Mouse (Mus musculus) midbrain, embryonic 12.5 days (tissue): ENCODE measurements at regions not wholly inside any gene's neighbourhood (a gene's known extent, or its start where the extent isn't known, plus 50 kb on each side); places are given as distances from the start of the nearest gene placed in this dataset.

Experiments used
- ATAC-seq: fragments of 200-750 bp; cut with Nextera tagmentation; 2 replicates; pipeline ENCODE4 v1.8.0; 2017; ENCODE audit warnings: low read depth, moderate TSS enrichment, moderate library complexity; ENCODE audit not compliant: low FRiP score
- H3K27ac ChIP-seq: fragments of 300-500 bp; sonication (generic); replicated peaks from 2 replicates; pipeline ENCODE4 v1.5.1; 2016; ENCODE audit warnings: mild to moderate bottlenecking
- H3K27me3 ChIP-seq: fragments of 300-500 bp; sonication (generic); 2 replicates; pipeline ENCODE4 v1.6.1; 2016; ENCODE audit warnings: mild to moderate bottlenecking
- H3K36me3 ChIP-seq: fragments of 300-500 bp; sonication (generic); 2 replicates; pipeline ENCODE4 v1.6.1; 2016
- H3K4me1 ChIP-seq: fragments of 300-500 bp; sonication (generic); 2 replicates; pipeline ENCODE4 v1.6.1; 2016
- H3K4me2 ChIP-seq: fragments of 300-500 bp; sonication (generic); replicated peaks from 2 replicates; pipeline ENCODE4 v1.6.1; 2016; ENCODE audit warnings: mild to moderate bottlenecking, moderate library complexity
- H3K4me3 ChIP-seq: fragments of 300-500 bp; sonication (generic); 2 replicates; pipeline ENCODE4 v1.5.1; 2016; ENCODE audit warnings: mild to moderate bottlenecking
- H3K9ac ChIP-seq: fragments of 300-500 bp; sonication (generic); replicated peaks from 2 replicates; pipeline ENCODE4 v1.6.1; 2016; ENCODE audit warnings: mild to moderate bottlenecking, moderate library complexity
- H3K9me3 ChIP-seq: fragments of 300-500 bp; sonication (generic); 2 replicates; pipeline ENCODE4 v1.6.1; 2016; ENCODE audit warnings: mild to moderate bottlenecking
- WGBS: fragments of 180-500 bp; shearing (Covaris S2); methylation state at CpG from one replicate; pipeline ENCODE4 v1.1.7; 2016; 5-methylcytosine and 5-hydroxymethylcytosine counted together

GRCm38 (mm10) chr14:120675752-120676151 is 197.5 kb downstream of the Rap2a start:
- no peak overlapping the region for H3K4me3 ChIP-seq

GRCm38 (mm10) chr14:120678533-120678932 is 200.3 kb downstream of the Rap2a start:
- no peaks in the 10 kb centered on the region for H3K9me3 ChIP-seq
- H3K4me2 ChIP-seq = no peak overlapping the region
- no peak overlapping the region for H3K27ac ChIP-seq
- H3K36me3 ChIP-seq = no peaks in the 10 kb centered on the region
- no peaks in the 10 kb centered on the region for H3K27me3 ChIP-seq
- ATAC-seq = no peak
- no peak overlapping the region for H3K9ac ChIP-seq
- H3K4me1 ChIP-seq = no peaks in the 10 kb centered on the region
- 90% methylated on average over 9 of the region's 9 CpGs for WGBS
- H3K4me3 ChIP-seq = no peak overlapping the region

More at GRCm38 (mm10) chr14:120675752-120676151, 197.5 kb downstream of the Rap2a start:
- Histone ChIP-seq H3K27ac (no peak overlapping the region), H3K9ac (no peak overlapping the region), H3K4me1 (no peaks in the 10 kb centered on the region), H3K4me2 (no peak overlapping the region), H3K27me3 (no peaks in the 10 kb centered on the region), H3K36me3 (no peaks in the 10 kb centered on the region), H3K9me3 (no peaks in the 10 kb centered on the region)
- WGBS = 68% methylated on average over 2 of the region's 2 CpGs
- no peak for ATAC-seq

GRCm38 (mm10) chr14:120679072-120679471 is 200.8 kb downstream of the Rap2a start:
- 70% methylated on average over 2 of the region's 2 CpGs for WGBS

DNA sequence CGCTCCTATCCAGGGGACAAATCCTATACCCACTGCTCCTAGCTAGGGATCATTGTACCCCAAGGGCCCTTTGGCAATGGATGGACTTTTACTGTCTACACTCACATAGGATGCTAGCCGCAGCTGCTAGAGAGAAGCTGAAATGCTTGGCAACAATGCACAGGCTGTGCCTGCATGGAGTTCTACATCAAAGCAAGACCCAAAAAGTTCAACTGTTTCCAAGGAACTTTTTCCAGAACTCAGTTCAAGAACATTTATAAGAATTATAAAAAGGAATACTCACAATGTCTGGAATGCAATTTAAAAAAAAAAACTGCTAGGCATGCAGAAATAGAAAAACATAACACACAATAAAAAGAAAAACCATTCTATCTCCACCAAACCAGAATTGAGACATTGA is 202.0 kb downstream of the Rap2a start:
- no peaks in the 10 kb centered on the region for H3K9me3 ChIP-seq
- H3K4me3 ChIP-seq = no peak overlapping the region
- H3K4me2 ChIP-seq = no peak overlapping the region
- no peak for ATAC-seq
- no peak overlapping the region for H3K9ac ChIP-seq
- H3K27me3 ChIP-seq = no peaks in the 10 kb centered on the region
- 90% methylated on average over 2 of the region's 2 CpGs for WGBS
- H3K27ac ChIP-seq = no peak overlapping the region
- H3K4me1 ChIP-seq = no peaks in the 10 kb centered on the region
- no peaks in the 10 kb centered on the region for H3K36me3 ChIP-seq

More at GRCm38 (mm10) chr14:120679072-120679471, 200.8 kb downstream of the Rap2a start:
- Histone ChIP-seq H3K4me3 (no peak overlapping the region), H3K9me3 (no peaks in the 10 kb centered on the region), H3K4me2 (no peak overlapping the region), H3K9ac (no peak overlapping the region), H3K27me3 (no peaks in the 10 kb centered on the region), H3K27ac (no peak overlapping the region), H3K4me1 (no peaks in the 10 kb centered on the region), H3K36me3 (no peaks in the 10 kb centered on the region)
- no peak for ATAC-seq

GRCm38 (mm10) chr14:120685263-120685662 is 207.0 kb downstream of the Rap2a start:
- no peaks in the 10 kb centered on the region for H3K36me3 ChIP-seq
- H3K27me3 ChIP-seq = no peaks in the 10 kb centered on the region
- no peak for ATAC-seq
- no peaks in the 10 kb centered on the region for H3K9me3 ChIP-seq
- no peak overlapping the region for H3K27ac ChIP-seq
- no peak overlapping the region for H3K9ac ChIP-seq
- no peak overlapping the region for H3K4me2 ChIP-seq
- H3K4me3 ChIP-seq = no peak overlapping the region
- no peaks in the 10 kb centered on the region for H3K4me1 ChIP-seq
- WGBS = 84% methylated on average over 4 of the region's 4 CpGs

DNA sequence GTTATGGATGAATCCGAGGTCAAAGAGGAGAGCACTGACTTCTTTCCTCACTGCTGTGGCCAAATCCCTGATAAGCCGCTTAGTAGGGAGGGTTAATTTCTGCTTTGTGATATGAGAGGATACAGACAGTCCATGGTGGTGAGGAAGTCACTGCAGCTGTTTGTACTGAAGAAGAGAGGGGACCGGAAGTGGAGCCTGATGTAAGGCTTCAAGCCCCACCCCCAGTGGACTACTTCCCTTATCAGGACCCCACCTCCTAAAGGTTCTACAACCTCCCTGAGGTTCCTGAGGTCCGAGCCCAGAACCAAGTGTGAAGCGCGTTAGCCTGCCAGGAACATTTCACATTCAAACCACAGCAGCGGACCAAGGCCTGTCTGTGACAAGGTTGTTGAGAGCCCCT is 207.6 kb downstream of the Rap2a start:
- no peak for ATAC-seq
- Histone ChIP-seq H3K9me3 (no peaks in the 10 kb centered on the region), H3K27ac (no peak overlapping the region), H3K27me3 (no peaks in the 10 kb centered on the region), H3K4me2 (no peak overlapping the region), H3K4me3 (no peak overlapping the region), H3K9ac (no peak overlapping the region), H3K36me3 (no peaks in the 10 kb centered on the region), H3K4me1 (no peaks in the 10 kb centered on the region)
- 94% methylated on average over 7 of the region's 7 CpGs for WGBS

DNA sequence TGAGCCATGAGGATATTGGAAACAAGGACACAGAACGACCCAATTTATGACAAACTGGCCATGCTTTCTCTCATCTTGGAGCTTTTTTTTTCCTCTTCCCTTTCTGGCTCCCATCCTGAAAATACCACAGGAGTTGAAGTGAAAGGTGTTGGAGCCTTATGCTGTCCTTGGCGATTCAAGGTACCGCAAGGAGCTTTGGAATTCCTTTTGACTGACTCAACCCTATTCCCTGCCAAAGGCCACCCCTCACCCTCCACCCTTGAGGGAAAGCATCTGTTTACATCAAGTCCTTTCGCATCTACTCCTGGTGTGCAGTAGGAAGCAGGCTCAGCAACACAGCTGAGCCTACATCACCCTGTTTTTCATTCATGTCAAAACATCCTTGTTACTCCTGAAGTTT is 208.5 kb downstream of the Rap2a start:
- Histone ChIP-seq H3K4me3 (no peak overlapping the region), H3K4me1 (no peaks in the 10 kb centered on the region), H3K27ac (no peak overlapping the region), H3K4me2 (no peak overlapping the region), H3K9me3 (no peaks in the 10 kb centered on the region), H3K9ac (no peak overlapping the region), H3K36me3 (no peaks in the 10 kb centered on the region), H3K27me3 (no peaks in the 10 kb centered on the region)
- no peak for ATAC-seq
- WGBS = 86% methylated on average over 4 of the region's 4 CpGs

GRCm38 (mm10) chr14:120699378-120699777 is 211.6 kb upstream of the Ipo5 start:
- H3K4me2 ChIP-seq = no peak overlapping the region
- no peak for ATAC-seq
- no peaks in the 10 kb centered on the region for H3K27me3 ChIP-seq
- H3K27ac ChIP-seq = no peak overlapping the region
- H3K9me3 ChIP-seq = no peaks in the 10 kb centered on the region
- WGBS = 72% methylated on average over 4 of the region's 4 CpGs
- no peak overlapping the region for H3K9ac ChIP-seq
- H3K36me3 ChIP-seq = no peaks in the 10 kb centered on the region
- H3K4me3 ChIP-seq = no peak overlapping the region
- no peaks in the 10 kb centered on the region for H3K4me1 ChIP-seq

GRCm38 (mm10) chr14:120705301-120705801 is 205.7 kb upstream of the Ipo5 start:
- WGBS = 84% methylated on average over 4 of the region's 4 CpGs
- Histone ChIP-seq H3K9me3 (no peaks in the 10 kb centered on the region), H3K9ac (no peak overlapping the region), H3K4me1 (no peaks in the 10 kb centered on the region), H3K4me3 (no peak overlapping the region), H3K36me3 (no peaks in the 10 kb centered on the region), H3K27me3 (no peaks in the 10 kb centered on the region), H3K4me2 (no peak overlapping the region), H3K27ac (no peak overlapping the region)
- ATAC-seq = no peak

GRCm38 (mm10) chr14:120710782-120711181 is 200.2 kb upstream of the Ipo5 start:
- H3K27ac ChIP-seq = no peak overlapping the region
- no peaks in the 10 kb centered on the region for H3K4me1 ChIP-seq
- H3K4me3 ChIP-seq = no peak overlapping the region
- H3K9me3 ChIP-seq = no peaks in the 10 kb centered on the region
- H3K36me3 ChIP-seq = no peaks in the 10 kb centered on the region
- no peak overlapping the region for H3K9ac ChIP-seq
- 85% methylated on average over 4 of the region's 4 CpGs for WGBS
- no peak overlapping the region for H3K4me2 ChIP-seq
- no peak for ATAC-seq
- no peaks in the 10 kb centered on the region for H3K27me3 ChIP-seq

GRCm38 (mm10) chr14:120720464-120721445 is 190.3 kb upstream of the Ipo5 start:
- no peak for ATAC-seq
- 80% methylated on average over 20 of the region's 20 CpGs for WGBS
- Histone ChIP-seq H3K27me3 (no peaks in the 10 kb centered on the region), H3K9ac (no peak overlapping the region), H3K4me2 (no peak overlapping the region), H3K9me3 (no peaks in the 10 kb centered on the region), H3K4me1 (0 out of 2 replicates have a peak, but pooled peaks cover 3% of the 10 kb centered on the region), H3K36me3 (no peaks in the 10 kb centered on the region), H3K4me3 (no peak overlapping the region), H3K27ac (no peak overlapping the region)

- no peak overlapping the region for H3K27ac ChIP-seq
- ATAC-seq = no peak
- no peak overlapping the region for H3K4me3 ChIP-seq
- no peak overlapping the region for H3K9ac ChIP-seq
- 65% methylated on average over 6 of the region's 6 CpGs for WGBS
- H3K4me2 ChIP-seq = no peak overlapping the region
- no peaks in the 10 kb centered on the region for H3K27me3 ChIP-seq
- 0 out of 2 replicates have a peak, but pooled peaks cover 3% of the 10 kb centered on the region for H3K4me1 ChIP-seq
- no peaks in the 10 kb centered on the region for H3K36me3 ChIP-seq
- no peaks in the 10 kb centered on the region for H3K9me3 ChIP-seq
Observed at GRCm38 (mm10) chr14:120721593-120722461, 189.2 kb upstream of the Ipo5 start.
